16 mouse cellular contexts compared by ENCODE assay signal in genomic region chr6:63921951-63922350, GRCm38 (mm10).
"Had no signal": no experiment of that assay in that cellular context is flagged by ENCODE, and none has a peak within 500 bp of the region (broad histone marks: within the 10 kb centered on the region; RNA-seq: fewer than 3 reads in every experiment).

No protein-coding gene starts in this region.

- H3K4me1 ChIP-seq: neural tube, embryonic 12.5 days; neural tube, embryonic 13.5 days; neural tube, embryonic 15.5 days; stomach, embryonic 15.5 days had no signal

- H3K27me3 ChIP-seq: neural tube, embryonic 12.5 days; neural tube, embryonic 13.5 days; neural tube, embryonic 15.5 days; stomach, embryonic 15.5 days had no signal

- H3K4me3 ChIP-seq: neural tube, embryonic 12.5 days; neural tube, embryonic 13.5 days; neural tube, embryonic 15.5 days; stomach, embryonic 15.5 days had no signal

- H3K36me3 ChIP-seq: neural tube, embryonic 12.5 days; neural tube, embryonic 13.5 days; neural tube, embryonic 15.5 days; stomach, embryonic 15.5 days had no signal

- H3K27ac ChIP-seq: neural tube, embryonic 12.5 days; neural tube, embryonic 13.5 days; neural tube, embryonic 15.5 days; stomach, embryonic 15.5 days; stomach, postnatal 0 days had no signal

- DNase-seq: retina, postnatal 1 day; right cerebral cortex, adult 18-20 months; right cerebral cortex, postnatal 14 days; right cerebral cortex, postnatal 25 days; right cerebral cortex, postnatal 4 days; spleen, adult 18-20 months; thymus, adult 18-20 months; thymus, postnatal 14 days; thymus, postnatal 25 days; thymus, postnatal 36 days; thymus, postnatal 4 days had no signal
